Mouse (Mus musculus) embryonic facial prominence, embryonic 13.5 days (tissue): ENCODE data around the gene Galnt5. TPM values are rescaled to one million over a fixed set of nuclear protein-coding genes. Genes with fewer than 3 reads are reported as not detected.
A peak's percentile ranks its signal among the peaks of the same experiment; 100 is the strongest.

ENCODE experiments used
- ATAC-seq: fragments of 200-750 bp; cut with Nextera tagmentation; 2 replicates; pipeline ENCODE4 v1.8.0; 2017; ENCODE audit warnings: low read depth; ENCODE audit not compliant: insufficient number of reproducible peaks, insufficient read depth, low FRiP score, low TSS enrichment
- H3K27ac ChIP-seq: fragments of 300-500 bp; sonication (generic); 2 replicates; pipeline ENCODE4 v1.5.1; 2015; ENCODE audit warnings: moderate library complexity, mild to moderate bottlenecking, inconsistent platforms
- H3K27me3 ChIP-seq: fragments of 300-500 bp; sonication (generic); 2 replicates; pipeline ENCODE4 v1.6.1; 2015; ENCODE audit warnings: mild to moderate bottlenecking, inconsistent platforms
- H3K36me3 ChIP-seq: fragments of 300-500 bp; sonication (generic); 2 replicates; pipeline ENCODE4 v1.6.1; 2015; ENCODE audit warnings: mild to moderate bottlenecking, inconsistent platforms
- H3K4me1 ChIP-seq: fragments of 300-500 bp; sonication (generic); 2 replicates; pipeline ENCODE4 v1.6.1; 2015; ENCODE audit warnings: inconsistent platforms
- H3K4me2 ChIP-seq: fragments of 300-500 bp; sonication (generic); 2 replicates; pipeline ENCODE4 v1.6.1; 2015; ENCODE audit warnings: moderate library complexity, mild to moderate bottlenecking, inconsistent platforms
- H3K4me3 ChIP-seq: fragments of 300-500 bp; sonication (generic); 2 replicates; pipeline ENCODE4 v1.5.1; 2015; ENCODE audit warnings: mild to moderate bottlenecking, inconsistent platforms
- H3K9ac ChIP-seq: fragments of 300-500 bp; sonication (generic); 2 replicates; pipeline ENCODE4 v1.6.1; 2015; ENCODE audit warnings: mild to moderate bottlenecking, inconsistent platforms
- H3K9me3 ChIP-seq: fragments of 300-500 bp; sonication (generic); 2 replicates; pipeline ENCODE4 v1.6.1; 2016; ENCODE audit warnings: inconsistent platforms
- WGBS: fragments of 180-500 bp; shearing (Covaris S2); methylation state at CpG from one replicate; pipeline ENCODE4 v1.1.7; 2015; ENCODE audit warnings: mixed read lengths; 5-methylcytosine and 5-hydroxymethylcytosine counted together
- polyA plus RNA-seq: library from polyadenylated mRNA; unstranded; fragments of >200 nt; fragmentation: Nextera tagmentation; extraction: Ambion mirVana; gene quantifications from 2 replicates; pipeline ENCODE4 v1.2.1, GENCODE M21; 2015

Gene Galnt5
- polyA plus RNA-seq, 1 experiment from 2014 or later: 2.4 TPM

DNA sequence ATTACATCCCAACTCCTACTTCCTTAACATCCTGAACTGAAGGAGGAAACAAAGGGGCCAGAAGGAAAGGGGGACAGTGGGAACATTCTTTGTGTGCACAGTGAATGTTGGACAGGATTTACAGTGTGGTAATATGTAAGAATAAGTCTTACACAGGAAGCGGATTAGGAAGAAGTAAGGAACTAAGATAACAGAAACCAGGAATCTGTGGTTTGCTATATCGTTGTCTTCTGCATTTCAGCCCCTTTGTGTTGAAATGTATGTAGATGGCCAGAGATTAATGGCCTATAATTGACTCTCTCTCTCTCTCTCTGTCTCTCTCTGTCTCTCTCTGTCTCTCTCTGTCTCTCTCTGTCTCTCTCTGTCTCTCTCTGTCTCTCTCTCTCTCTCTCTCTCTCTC, 39.2 kb downstream of the Galnt5 start:
- no peaks in the 10 kb centered on the region for H3K9me3 ChIP-seq
- no peak overlapping the region for H3K9ac ChIP-seq
- H3K27me3 ChIP-seq: no peaks in the 10 kb centered on the region
- no peak overlapping the region for H3K27ac ChIP-seq
- no peaks in the 10 kb centered on the region for H3K4me1 ChIP-seq
- no peak for ATAC-seq
- no peak overlapping the region for H3K4me3 ChIP-seq
- no peaks in the 10 kb centered on the region for H3K36me3 ChIP-seq
- WGBS: 80% methylated on average over 2 of the region's 2 CpGs
- H3K4me2 ChIP-seq: no peak overlapping the region

DNA sequence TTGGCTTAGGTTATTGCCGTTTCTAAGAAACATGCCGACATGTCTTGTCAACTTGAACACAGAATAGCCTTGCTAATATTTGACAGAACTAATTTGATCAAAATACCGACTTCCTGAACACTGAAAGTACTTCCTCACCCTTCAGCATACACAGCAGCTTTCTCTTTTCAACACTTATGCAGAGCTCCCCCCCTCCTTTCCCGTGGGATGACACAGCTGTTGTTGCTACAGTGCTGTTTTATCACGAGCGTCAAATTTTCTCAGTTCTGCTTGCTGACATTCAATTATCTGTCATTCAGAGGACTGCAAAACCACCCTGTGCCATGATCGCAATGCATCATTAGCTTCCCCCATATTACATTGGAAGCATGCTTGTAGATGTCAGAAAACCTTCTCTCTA, 44.2 kb downstream of the Galnt5 start:
- no peaks in the 10 kb centered on the region for H3K4me1 ChIP-seq
- 62% methylated on average over 7 of the region's 7 CpGs for WGBS

DNA sequence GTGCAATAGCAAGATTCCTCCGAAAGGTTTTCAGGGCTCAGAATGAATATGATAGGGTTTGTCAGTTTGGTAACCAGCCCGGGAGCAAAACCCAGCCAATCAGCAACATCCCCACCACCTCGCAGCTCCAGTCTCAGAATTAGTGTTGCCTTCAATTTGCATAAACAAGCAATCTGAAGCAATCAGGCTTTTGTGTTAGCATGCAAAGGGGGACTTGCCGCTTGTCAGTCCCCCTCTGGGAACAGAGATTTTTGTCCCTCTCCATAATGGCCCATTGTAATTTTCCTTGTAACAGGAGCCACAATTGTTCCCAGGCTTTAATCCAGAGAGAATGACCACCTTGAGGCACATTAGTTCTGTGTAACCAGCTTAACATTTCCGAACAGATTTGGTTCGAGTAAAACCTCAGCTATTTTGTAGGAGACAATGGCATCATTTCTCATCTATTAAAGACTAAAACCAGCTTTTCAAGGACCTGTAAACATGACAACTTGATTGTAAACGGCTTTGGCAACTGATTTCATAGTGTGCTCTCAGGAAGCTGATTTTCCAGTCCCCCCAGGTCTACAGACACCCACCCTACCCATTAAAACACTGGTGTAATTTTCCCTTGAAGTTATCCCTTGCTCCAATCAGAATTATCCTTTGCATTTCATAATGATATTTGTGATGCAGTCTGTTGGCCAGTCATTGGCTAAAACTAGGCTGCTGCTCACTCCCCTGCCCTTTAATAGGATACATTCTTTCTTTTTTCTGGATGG, 55.3 kb downstream of the Galnt5 start, which contains the start of gene Ermn:
Gene Ermn, minus strand, starts transcription at position 44 of the 761 bp plus-strand sequence.
- H3K36me3 ChIP-seq: no peaks in the 10 kb centered on the region
- H3K9me3 ChIP-seq: no peaks in the 10 kb centered on the region
- H3K4me1 ChIP-seq: peaks cover 3% of the 10 kb centered on the region
- no peak within 1 kb of the TSS for H3K4me3 ChIP-seq
- no peak within 1 kb of the TSS for H3K9ac ChIP-seq
- WGBS: 9% methylated on average over 7 of the region's 7 CpGs
- ATAC-seq: no peak
- H3K27me3 ChIP-seq: no peaks in the 10 kb centered on the region
- no peak within 1 kb of the TSS for H3K27ac ChIP-seq
- H3K4me2 ChIP-seq: peak within 1 kb of the TSS; percentile 16; the same call in 1 of the 2 replicates

More for the DNA sequence above, 44.2 kb downstream of the Galnt5 start:
- H3K27ac ChIP-seq: no peak overlapping the region
- H3K4me2 ChIP-seq: no peak overlapping the region
- no peaks in the 10 kb centered on the region for H3K36me3 ChIP-seq
- H3K4me3 ChIP-seq: no peak overlapping the region
- H3K27me3 ChIP-seq: no peaks in the 10 kb centered on the region
- ATAC-seq: no peak
- no peaks in the 10 kb centered on the region for H3K9me3 ChIP-seq
- no peak overlapping the region for H3K9ac ChIP-seq

DNA sequence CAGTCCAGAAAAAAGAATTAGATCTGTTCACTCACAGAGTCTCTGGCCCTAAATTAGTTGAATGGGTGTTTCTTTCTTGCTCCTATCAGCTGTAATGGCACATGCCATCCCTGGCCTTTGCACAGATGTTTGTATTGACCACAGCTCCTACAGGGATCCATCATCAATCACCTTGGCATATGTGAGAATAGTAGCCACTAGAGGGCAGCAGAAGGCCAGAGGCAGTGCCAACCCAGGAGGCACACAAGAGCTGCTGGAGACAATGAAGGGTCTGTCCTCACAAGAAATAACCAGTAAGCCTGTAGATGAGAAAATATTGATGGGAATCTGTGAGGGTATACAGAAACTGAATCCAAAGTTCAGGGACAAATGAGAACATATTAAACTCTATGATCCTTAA, 57.7 kb downstream of the Galnt5 start:
- Histone ChIP-seq H3K4me2 (no peak overlapping the region), H3K36me3 (no peaks in the 10 kb centered on the region), H3K4me1 (no peaks in the 10 kb centered on the region; the same call in none of the 2 replicates), H3K4me3 (no peak overlapping the region), H3K27ac (no peak overlapping the region), H3K9ac (no peak overlapping the region), H3K27me3 (no peaks in the 10 kb centered on the region), H3K9me3 (no peaks in the 10 kb centered on the region)
- no peak for ATAC-seq

DNA sequence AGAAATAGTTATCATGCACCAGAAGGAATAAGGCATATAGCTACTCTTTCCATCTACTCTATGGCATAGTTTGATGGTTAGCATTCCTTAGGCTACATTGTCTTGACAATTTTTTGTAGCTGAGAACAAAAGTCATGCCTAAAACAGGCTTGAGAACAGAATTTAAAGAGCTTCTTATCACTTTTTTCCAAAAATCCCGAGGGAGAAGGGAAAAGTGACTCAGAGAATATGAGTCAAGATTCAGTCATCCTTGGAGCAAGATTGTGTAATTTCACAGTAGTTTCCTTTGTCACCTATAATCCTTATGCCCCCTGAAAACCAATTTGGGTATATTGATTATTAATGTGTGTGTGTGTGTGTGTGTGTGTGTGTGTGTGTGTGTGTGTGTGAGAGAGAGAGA, 82.2 kb downstream of the Galnt5 start:
- no peaks in the 10 kb centered on the region for H3K36me3 ChIP-seq
- H3K27me3 ChIP-seq: no peaks in the 10 kb centered on the region
- no peak overlapping the region for H3K9ac ChIP-seq
- H3K27ac ChIP-seq: no peak overlapping the region
- ATAC-seq: no peak
- 59% methylated on average over 1 of the region's 1 CpGs for WGBS
- no peak overlapping the region for H3K4me3 ChIP-seq
- no peak overlapping the region for H3K4me2 ChIP-seq
- H3K9me3 ChIP-seq: no peaks in the 10 kb centered on the region
- H3K4me1 ChIP-seq: no peaks in the 10 kb centered on the region

DNA sequence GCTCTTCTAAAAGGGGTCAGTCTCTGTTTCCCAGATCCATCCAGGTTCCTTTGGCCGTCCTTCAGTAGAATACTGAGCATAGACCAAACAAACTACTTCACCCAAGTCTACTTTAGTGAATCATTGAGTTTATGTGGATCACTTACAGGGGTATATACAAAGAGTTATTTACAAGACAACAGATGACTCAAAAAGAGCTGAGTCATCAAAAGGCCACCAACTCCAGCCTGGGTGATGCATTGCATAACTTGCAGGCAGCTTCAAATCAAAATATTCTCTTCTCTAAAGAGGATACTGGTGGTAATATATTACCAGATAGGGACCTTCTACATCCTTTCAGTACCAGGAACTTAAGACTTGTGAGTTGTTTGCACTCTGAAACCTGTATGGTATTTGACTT, 88.7 kb downstream of the Galnt5 start:
- WGBS: 89% methylated on average over 1 of the region's 1 CpGs
- Histone ChIP-seq H3K4me3 (no peak overlapping the region), H3K4me1 (no peaks in the 10 kb centered on the region), H3K9me3 (no peaks in the 10 kb centered on the region), H3K27me3 (no peaks in the 10 kb centered on the region), H3K36me3 (no peaks in the 10 kb centered on the region), H3K9ac (no peak overlapping the region), H3K27ac (no peak overlapping the region), H3K4me2 (no peak overlapping the region)
- ATAC-seq: no peak

DNA sequence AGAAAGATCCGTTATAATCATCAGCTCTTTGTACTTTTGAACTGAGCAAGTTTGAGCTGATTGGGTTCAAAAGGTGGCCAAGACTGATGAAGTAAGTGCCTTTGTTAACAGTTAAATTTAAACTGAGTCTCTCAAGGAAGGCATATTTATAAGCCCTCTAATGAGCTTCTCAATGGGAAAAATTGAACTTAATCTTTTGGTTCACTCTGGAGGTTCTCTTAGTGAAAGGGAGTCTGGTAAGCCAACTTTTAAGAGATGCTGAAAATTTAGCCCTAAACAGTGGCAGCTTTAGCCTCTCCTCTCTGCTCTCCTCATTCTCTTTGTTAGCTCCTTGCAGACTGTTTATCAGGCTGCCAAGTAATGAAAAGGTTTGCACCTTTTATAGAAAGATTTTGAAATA, 97.1 kb downstream of the Galnt5 start:
- no peak for ATAC-seq
- 74% methylated on average over 1 of the region's 1 CpGs for WGBS
- H3K4me1 ChIP-seq: no peaks in the 10 kb centered on the region

More for the DNA sequence above, 97.1 kb downstream of the Galnt5 start:
- no peak overlapping the region for H3K27ac ChIP-seq
- H3K27me3 ChIP-seq: no peaks in the 10 kb centered on the region
- no peak overlapping the region for H3K4me2 ChIP-seq
- no peak overlapping the region for H3K9ac ChIP-seq
- no peaks in the 10 kb centered on the region for H3K9me3 ChIP-seq
- H3K4me3 ChIP-seq: no peak overlapping the region
- H3K36me3 ChIP-seq: no peaks in the 10 kb centered on the region

Other genes with a start within 250 kb of the Galnt5 start
- 0.91 and 2.5 TPM in 2 replicates for gene Ermn, start 55.0 kb downstream of the Galnt5 start, polyA plus RNA-seq
- gene Cytip, start 197.6 kb downstream of the Galnt5 start, polyA plus RNA-seq: 0.26 and 0.97 TPM in 2 replicates